Comparison of ENCODE assay signal across 34 mouse cellular contexts in genomic region chr4:137414936-137415335, GRCm38 (mm10). TPM values are rescaled to one million over a fixed set of nuclear protein-coding genes. Genes with fewer than 3 reads are reported as not detected.
A peak's percentile ranks its signal among the peaks of the same experiment; 100 is the strongest.
DNase-seq lines count a peak whose midpoint lies in the region; ATAC-seq lines count a peak whose summit lies in the region.
"Had no signal": no experiment of that assay in that cellular context is flagged by ENCODE, and none has a peak within 500 bp of the region (broad histone marks: within the 10 kb centered on the region; RNA-seq: fewer than 3 reads in every experiment).

No protein-coding gene starts in this region.

- no peaks in the 10 kb centered on the region for H3K36me3 ChIP-seq in kidney, embryonic 16.5 days (ENCODE audit: insufficient read depth, low read length)
- H3K36me3 ChIP-seq in hindbrain, embryonic 10.5 days = no peaks in the 10 kb centered on the region
- no peaks in the 10 kb centered on the region for H3K36me3 ChIP-seq in neural tube, embryonic 15.5 days
- H3K36me3 ChIP-seq: embryonic facial prominence, embryonic 12.5 days; G1E; heart, embryonic 10.5 days; hindbrain, embryonic 15.5 days; liver, embryonic 13.5 days; midbrain, embryonic 10.5 days; midbrain, embryonic 15.5 days had no signal

- no peak for ATAC-seq in kidney, embryonic 16.5 days (ENCODE audit: low FRiP score, low TSS enrichment)
- no peak for ATAC-seq in neural tube, embryonic 15.5 days (ENCODE audit: low FRiP score)
- ATAC-seq: forebrain, embryonic 14.5 days; inflammation-experienced regulatory T-cells, adult 6 months; midbrain, embryonic 15.5 days had no signal

- no peak overlapping the region for H3K4me2 ChIP-seq in kidney, embryonic 16.5 days (replicated peaks; ENCODE audit: low read depth, low read length)
- no peak overlapping the region for H3K4me2 ChIP-seq in neural tube, embryonic 15.5 days
- H3K4me2 ChIP-seq: embryonic facial prominence, embryonic 12.5 days; hindbrain, embryonic 15.5 days; liver, embryonic 13.5 days; lung, embryonic 14.5 days; midbrain, embryonic 15.5 days had no signal

- peak; percentile 55 for DNase-seq in kidney, adult 11 months
- peak; percentile 61 to 76 for DNase-seq in kidney, adult 8-10 months
- DNase-seq in kidney, postnatal 14 days = peak; percentile 59
- peak; percentile 22 for DNase-seq in lung, postnatal 10 days
- DNase-seq in hindbrain, embryonic 10.5 days (ENCODE audit: low spot score) = no peak
- no peak for DNase-seq in thymus, postnatal 10 days (ENCODE audit: low spot score in 2 of 2)
- DNase-seq: adrenal gland, postnatal 14 days; cerebellum, adult 11-12 months; cerebellum, adult 9-11 months; embryo, embryonic 11 days; gastrocnemius, postnatal 25 days; heart, adult 11 months; heart, postnatal 4 days; layer of hippocampus, postnatal 36 days; left cerebral cortex, postnatal 4 days; liver, embryonic 13.5 days; lung, embryonic 14.5 days; thymus, adult 2 months; thymus, postnatal 4 days had no signal

- H3K9me3 ChIP-seq in kidney, embryonic 16.5 days (ENCODE audit: low read length) = no peaks in the 10 kb centered on the region
- H3K9me3 ChIP-seq in hindbrain, embryonic 10.5 days = no peaks in the 10 kb centered on the region
- no peaks in the 10 kb centered on the region for H3K9me3 ChIP-seq in neural tube, embryonic 15.5 days (replicated peaks)
- H3K9me3 ChIP-seq: embryonic facial prominence, embryonic 12.5 days; G1E; heart, embryonic 10.5 days; hindbrain, embryonic 15.5 days; liver, embryonic 13.5 days; midbrain, embryonic 10.5 days; midbrain, embryonic 15.5 days had no signal

- 61% methylated on average over 1 of the region's 1 CpGs for WGBS in kidney, embryonic 16.5 days
- WGBS in hindbrain, embryonic 10.5 days = 61% methylated on average over 1 of the region's 1 CpGs
- WGBS in neural tube, embryonic 15.5 days = 73% methylated on average over 1 of the region's 1 CpGs

- no peak overlapping the region for H3K4me3 ChIP-seq in kidney, embryonic 16.5 days (ENCODE audit: low read length)
- no peak overlapping the region for H3K4me3 ChIP-seq in hindbrain, embryonic 10.5 days
- H3K4me3 ChIP-seq in neural tube, embryonic 15.5 days (replicated peaks) = no peak overlapping the region
- H3K4me3 ChIP-seq: embryonic facial prominence, embryonic 12.5 days; heart, embryonic 10.5 days; hindbrain, embryonic 15.5 days; liver, embryonic 13.5 days; midbrain, embryonic 10.5 days; midbrain, embryonic 15.5 days had no signal

- 0 out of 2 replicates have a peak, but pooled peaks cover 2% of the 10 kb centered on the region for H3K4me1 ChIP-seq in kidney, embryonic 16.5 days (ENCODE audit: insufficient read depth, low read length)
- peaks cover 8% of the 10 kb centered on the region for H3K4me1 ChIP-seq in hindbrain, embryonic 10.5 days (replicated peaks)
- no peaks in the 10 kb centered on the region for H3K4me1 ChIP-seq in neural tube, embryonic 15.5 days
- H3K4me1 ChIP-seq: embryonic facial prominence, embryonic 12.5 days; hindbrain, embryonic 15.5 days; liver, embryonic 13.5 days; midbrain, embryonic 10.5 days; midbrain, embryonic 15.5 days had no signal

- H3K27me3 ChIP-seq in kidney, embryonic 16.5 days (ENCODE audit: insufficient read depth, low read length) = no peaks in the 10 kb centered on the region
- H3K27me3 ChIP-seq in hindbrain, embryonic 10.5 days (ENCODE audit: insufficient read depth, poor library complexity, severe bottlenecking) = no peaks in the 10 kb centered on the region
- H3K27me3 ChIP-seq in neural tube, embryonic 15.5 days (replicated peaks) = no peaks in the 10 kb centered on the region
- H3K27me3 ChIP-seq: embryonic facial prominence, embryonic 12.5 days; hindbrain, embryonic 15.5 days; liver, embryonic 13.5 days; midbrain, embryonic 15.5 days had no signal

- H3K9ac ChIP-seq in kidney, embryonic 16.5 days (replicated peaks; ENCODE audit: low read length) = no peak overlapping the region
- H3K9ac ChIP-seq in neural tube, embryonic 15.5 days (replicated peaks) = no peak overlapping the region
- H3K9ac ChIP-seq: embryonic facial prominence, embryonic 12.5 days; hindbrain, embryonic 15.5 days; liver, embryonic 13.5 days; lung, embryonic 14.5 days; midbrain, embryonic 15.5 days had no signal

- no peak overlapping the region; the same call in 1 of the 2 replicates for H3K27ac ChIP-seq in kidney, embryonic 16.5 days (ENCODE audit: low read length)
- no peak overlapping the region for H3K27ac ChIP-seq in hindbrain, embryonic 10.5 days
- H3K27ac ChIP-seq in neural tube, embryonic 15.5 days (replicated peaks) = no peak overlapping the region
- H3K27ac ChIP-seq: embryonic facial prominence, embryonic 12.5 days; heart, embryonic 10.5 days; hindbrain, embryonic 15.5 days; kidney, postnatal 0 days; liver, embryonic 13.5 days; midbrain, embryonic 10.5 days; midbrain, embryonic 15.5 days had no signal

RNA-seq across cellular contexts. Expression of gene Cela3a, which starts 5.3 kb away (rescaled TPM):
- polyA plus RNA-seq in kidney, embryonic 16.5 days (2015; fragmentation: Nextera tagmentation; extraction: Ambion mirVana) = not detected in 2 replicates
- polyA plus RNA-seq in hindbrain, embryonic 10.5 days (2016; fragmentation: Nextera tagmentation; extraction: Ambion mirVana) = not detected in 2 replicates
- not detected in 2 replicates for polyA plus RNA-seq in neural tube, embryonic 15.5 days (2015; fragmentation: Nextera tagmentation; extraction: Ambion mirVana)
- polyA plus RNA-seq: embryonic facial prominence, embryonic 12.5 days; forebrain, embryonic 14.5 days; frontal cortex, adult 2 months; G1E; heart, embryonic 10.5 days; heart, postnatal 0 days; hindbrain, embryonic 15.5 days; inflammation-experienced regulatory T-cells, adult 6 months; kidney, postnatal 0 days; limb, embryonic 14.5 days; liver, embryonic 13.5 days; lung, embryonic 14.5 days; midbrain, embryonic 10.5 days; midbrain, embryonic 15.5 days; neural tube, embryonic 11.5 days; thymus, adult 2 months had no signal

RNA-seq across cellular contexts. Expression of gene Cela3b, which starts 15.4 kb away (rescaled TPM):
- not detected in 2 replicates for polyA plus RNA-seq in kidney, embryonic 16.5 days (2015; fragmentation: Nextera tagmentation; extraction: Ambion mirVana)
- polyA plus RNA-seq in hindbrain, embryonic 10.5 days (2016; fragmentation: Nextera tagmentation; extraction: Ambion mirVana) = not detected in 2 replicates
- polyA plus RNA-seq in neural tube, embryonic 15.5 days (2015; fragmentation: Nextera tagmentation; extraction: Ambion mirVana) = 0.86 TPM in 1 of 2 replicates, not detected in the other
- polyA plus RNA-seq: embryonic facial prominence, embryonic 12.5 days; forebrain, embryonic 14.5 days; frontal cortex, adult 2 months; G1E; heart, embryonic 10.5 days; heart, postnatal 0 days; hindbrain, embryonic 15.5 days; inflammation-experienced regulatory T-cells, adult 6 months; kidney, postnatal 0 days; lung, embryonic 14.5 days; midbrain, embryonic 10.5 days; midbrain, embryonic 15.5 days; neural tube, embryonic 11.5 days had no signal

RNA-seq across cellular contexts. Expression of gene 1700013G24Rik, which starts 38.1 kb away (rescaled TPM):
- not detected in 2 replicates for polyA plus RNA-seq in kidney, embryonic 16.5 days (2015; fragmentation: Nextera tagmentation; extraction: Ambion mirVana)
- polyA plus RNA-seq in hindbrain, embryonic 10.5 days (2016; fragmentation: Nextera tagmentation; extraction: Ambion mirVana) = not detected in 2 replicates
- not detected in 2 replicates for polyA plus RNA-seq in neural tube, embryonic 15.5 days (2015; fragmentation: Nextera tagmentation; extraction: Ambion mirVana)
- polyA plus RNA-seq: embryonic facial prominence, embryonic 12.5 days; forebrain, embryonic 14.5 days; frontal cortex, adult 2 months; G1E; heart, embryonic 10.5 days; heart, postnatal 0 days; hindbrain, embryonic 15.5 days; inflammation-experienced regulatory T-cells, adult 6 months; kidney, postnatal 0 days; liver, embryonic 13.5 days; lung, embryonic 14.5 days; midbrain, embryonic 10.5 days; midbrain, embryonic 15.5 days; neural tube, embryonic 11.5 days had no signal

RNA-seq across cellular contexts. Expression of gene Hspg2, which starts 53.6 kb away (rescaled TPM):
- 39.6 and 41.7 TPM in 2 replicates for polyA plus RNA-seq in kidney, embryonic 16.5 days (2015; fragmentation: Nextera tagmentation; extraction: Ambion mirVana)
- 15.2 and 18.2 TPM in 2 replicates for polyA plus RNA-seq in hindbrain, embryonic 10.5 days (2016; fragmentation: Nextera tagmentation; extraction: Ambion mirVana)
- polyA plus RNA-seq in neural tube, embryonic 15.5 days (2015; fragmentation: Nextera tagmentation; extraction: Ambion mirVana) = 7.5 and 9.8 TPM in 2 replicates
- polyA plus RNA-seq: G1E; inflammation-experienced regulatory T-cells, adult 6 months had no signal

RNA-seq across cellular contexts. Expression of gene Cdc42, which starts 57.4 kb away (rescaled TPM):
- polyA plus RNA-seq in kidney, embryonic 16.5 days (2015; fragmentation: Nextera tagmentation; extraction: Ambion mirVana) = 739 and 758 TPM in 2 replicates
- polyA plus RNA-seq in hindbrain, embryonic 10.5 days (2016; fragmentation: Nextera tagmentation; extraction: Ambion mirVana) = 592 and 604 TPM in 2 replicates
- polyA plus RNA-seq in neural tube, embryonic 15.5 days (2015; fragmentation: Nextera tagmentation; extraction: Ambion mirVana) = 923 and 961 TPM in 2 replicates

Comparison
In these comparisons a context has a peak if more than half of its experiments do, and no peak if none do; other contexts are left out.
1. DNase-seq: peak in kidney, adult 11 months (single experiment), kidney, adult 8-10 months (2 of 2), kidney, postnatal 14 days (single experiment) and lung, postnatal 10 days (single experiment); none in hindbrain, embryonic 10.5 days (single experiment) and thymus, postnatal 10 days (0 of 2).